Mouse (Mus musculus) cortical plate, adult 2 months (tissue): ENCODE results near the gene Ccdc82.

Experiments
- CTCF ChIP-seq: fragments of 200-500 bp; IDR thresholded peaks from 2 replicates; pipeline ENCODE4 v1.5.1; 2011; ENCODE audit warnings: mild to moderate bottlenecking, control low read depth, low read length; ENCODE audit not compliant: insufficient read depth; ENCODE audit errors: extremely low read depth
- POLR2A ChIP-seq: fragments of 200-500 bp; IDR thresholded peaks from 2 replicates; pipeline ENCODE4 v1.6.1; 2011; ENCODE audit warnings: mild to moderate bottlenecking, low read length, control low read depth; ENCODE audit not compliant: insufficient read depth; ENCODE audit errors: extremely low read depth

DNA sequence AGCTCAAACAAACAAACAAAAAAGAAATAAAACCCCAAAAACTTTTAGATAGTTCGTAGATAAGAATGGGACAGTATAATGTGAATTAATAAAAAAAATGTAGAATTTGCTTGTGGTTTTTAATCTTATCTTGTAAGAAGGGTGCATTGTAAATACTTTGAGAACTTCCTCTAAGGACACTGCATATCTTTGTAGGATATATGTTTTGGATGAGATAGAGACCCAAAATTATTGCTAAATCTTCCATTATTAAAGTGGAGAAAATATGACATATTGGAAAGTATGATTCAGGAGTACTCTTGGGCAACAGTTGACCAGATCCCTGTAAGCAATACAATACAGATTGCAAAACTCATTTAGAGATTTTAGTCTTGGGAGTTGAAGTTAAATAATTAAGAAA, 26.5 kb downstream of the Ccdc82 start:
- TF ChIP-seq POLR2A, result no peak
- no peak for TF ChIP-seq CTCF
